ENCODE assay signal across 17 mouse cellular contexts in genomic region chr17:27527188-27527587, GRCm38 (mm10). TPM values are rescaled to one million over a fixed set of nuclear protein-coding genes. Genes with fewer than 3 reads are reported as not detected.
DNase-seq lines count a peak whose midpoint lies in the region; ATAC-seq lines count a peak whose summit lies in the region.
"Had no signal": no experiment of that assay in that cellular context is flagged by ENCODE, and none has a peak within 500 bp of the region (broad histone marks: within the 10 kb centered on the region; RNA-seq: fewer than 3 reads in every experiment).

No protein-coding gene starts in this region.

- peak; percentile 58 for DNase-seq in 416B (ENCODE audit: low read depth)
- DNase-seq in A20 (ENCODE audit: low read depth, low spot score), result peak; percentile 29
- DNase-seq in kidney, adult 9 months, result no peak
- DNase-seq in layer of hippocampus, adult 11-12 months (ENCODE audit: low spot score), result no peak
- no peak for DNase-seq in kidney, postnatal 25 days
- DNase-seq: adrenal gland, postnatal 14 days; cerebellum, adult 9-10 months; gastrocnemius, postnatal 25 days; heart, adult 2 months; heart, postnatal 14 days had no signal

- ATAC-seq in granulocyte monocyte progenitor cell, adult 5-6 weeks (replicated peaks; ENCODE audit: poor library complexity, severe bottlenecking), result peak; percentile 90
- peak; percentile 75 for ATAC-seq in monocyte, adult 5-6 weeks (replicated peaks; ENCODE audit: insufficient number of reproducible peaks, low FRiP score, low TSS enrichment, poor library complexity, severe bottlenecking)
- ATAC-seq: activated CD4-positive, CD25-positive, alpha-beta regulatory T cell, adult 4 months; forebrain, embryonic 16.5 days; intestine, embryonic 16.5 days; Patski had no signal

RNA-seq across cellular contexts. Expression of gene Grm4, which starts 6.0 kb away (rescaled TPM):
- not detected in 2 replicates for total RNA-seq in granulocyte monocyte progenitor cell, adult 5-6 weeks (2014; fragmentation: Nextera tagmentation)
- not detected in 2 replicates for total RNA-seq in granulocyte monocyte progenitor cell, adult 5-6 weeks (2017)
- total RNA-seq in monocyte, adult 5-6 weeks (2017), result 0.29 TPM in 1 of 3 replicates, not detected in the others
- total RNA-seq: CH12.LX had no signal

RNA-seq across cellular contexts. Expression of gene Hmga1, which starts 29.1 kb away (rescaled TPM):
- 541 and 637 TPM in 2 replicates for total RNA-seq in granulocyte monocyte progenitor cell, adult 5-6 weeks (2014; fragmentation: Nextera tagmentation)
- total RNA-seq in granulocyte monocyte progenitor cell, adult 5-6 weeks (2017), result 232 and 267 TPM in 2 replicates
- total RNA-seq in monocyte, adult 5-6 weeks (2017), result 41.0 to 54.9 TPM (median 45.7 TPM) in 3 replicates

RNA-seq across cellular contexts. Expression of gene AI413582, which starts 38.4 kb away (rescaled TPM):
- total RNA-seq in granulocyte monocyte progenitor cell, adult 5-6 weeks (2014; fragmentation: Nextera tagmentation), result 59.2 and 65.2 TPM in 2 replicates
- 34.8 and 42.3 TPM in 2 replicates for total RNA-seq in granulocyte monocyte progenitor cell, adult 5-6 weeks (2017)
- 34.3 to 57.5 TPM (median 37.8 TPM) in 3 replicates for total RNA-seq in monocyte, adult 5-6 weeks (2017)

Comparison
In these comparisons a context has a peak if more than half of its experiments do, and no peak if none do; other contexts are left out.
1. DNase-seq: peak in 416B (single experiment) and A20 (single experiment); none in kidney, adult 9 months (single experiment), layer of hippocampus, adult 11-12 months (single experiment) and kidney, postnatal 25 days (0 of 2).